Mouse (Mus musculus) thymus, adult 2 months (tissue): ENCODE results near the gene Gm21915.

Source experiments
- CTCF ChIP-seq: fragments of 200-500 bp; IDR thresholded peaks from 2 replicates; pipeline ENCODE4 v1.5.1; 2012; ENCODE audit warnings: mild to moderate bottlenecking, control low read depth, low read length, moderate library complexity, borderline replicate concordance; ENCODE audit not compliant: control insufficient read depth, poor library complexity, insufficient read depth; ENCODE audit errors: extremely low read depth
- POLR2A ChIP-seq: fragments of 200-500 bp; IDR thresholded peaks from 2 replicates; pipeline ENCODE4 v1.6.1; 2012; ENCODE audit warnings: mild to moderate bottlenecking, low read length, control low read depth, moderate library complexity; ENCODE audit not compliant: control insufficient read depth, poor library complexity, insufficient read depth; ENCODE audit errors: extremely low read depth

DNA sequence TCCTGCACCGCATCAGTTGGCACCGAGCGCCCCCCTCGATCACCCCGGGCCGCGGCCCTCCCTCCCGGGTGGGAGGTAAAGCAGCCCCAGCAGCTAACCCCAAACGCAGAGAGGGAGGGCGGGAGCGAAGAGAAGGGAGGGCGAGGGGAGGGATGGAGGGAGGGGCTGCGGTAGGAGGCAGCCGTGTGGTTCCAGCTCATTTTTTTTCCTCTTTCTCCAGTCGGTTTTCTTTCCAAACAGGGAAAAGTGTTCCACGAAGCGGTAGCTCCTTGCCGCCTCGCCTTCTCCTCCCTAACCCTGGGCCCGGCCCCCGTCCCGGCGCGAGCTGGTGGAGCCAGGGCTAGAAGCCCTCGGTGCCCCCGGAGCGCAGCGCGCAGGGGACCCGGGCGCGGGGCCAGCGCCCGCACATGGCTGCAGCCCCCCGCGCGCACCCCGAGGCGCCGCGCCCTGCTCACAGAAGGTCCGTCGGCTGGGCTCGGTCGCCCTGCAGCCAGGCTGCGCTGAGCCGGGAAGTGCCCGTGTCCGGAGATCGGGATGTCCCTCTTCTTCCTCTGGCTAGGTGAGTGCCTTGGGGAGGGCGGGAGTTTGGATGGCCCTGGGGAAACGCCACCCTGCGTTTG is 15.5 kb downstream of the Gm21915 start, which contains the start of gene Clmp:
- no peak for TF ChIP-seq CTCF
- TF ChIP-seq POLR2A = no peak
